Mouse (Mus musculus): ENCODE measurements around the gene Tspan9. TPM values are rescaled to one million over a fixed set of nuclear protein-coding genes. Genes with fewer than 3 reads are reported as not detected.

The Tspan9 gene
- polyA plus RNA-seq, 2 experiments: 12.1 to 15.5 TPM

DNA sequence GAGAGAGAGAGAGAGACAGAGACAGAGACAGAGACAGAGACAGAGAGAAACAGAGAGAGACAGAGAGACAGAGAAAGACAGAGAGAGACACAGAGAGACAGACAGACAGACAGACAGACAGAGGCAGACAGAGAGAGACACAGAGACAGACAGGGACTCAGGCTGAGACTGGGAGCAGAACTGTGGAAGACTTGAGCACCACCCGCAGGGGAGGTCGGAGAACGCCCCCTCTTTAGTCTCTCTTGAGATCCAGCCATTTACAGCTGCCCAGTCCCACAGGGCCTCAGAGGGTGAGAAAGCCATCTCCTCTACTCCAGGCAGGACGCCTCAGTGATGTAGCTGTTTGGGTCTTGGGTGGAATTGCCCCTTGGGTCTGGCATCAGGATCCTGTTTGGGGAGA lies 225.7 kb downstream of the Tspan9 start:
- TF ChIP-seq EP300 (IDR thresholded peaks at IDR 0.05; ENCODE audit: low read depth): no peak
- TF ChIP-seq CTCF (IDR thresholded peaks at IDR 0.05; ENCODE audit: low read depth): 0 out of 2 replicates have a peak, but pooled peaks have one; percentile 4
- Histone ChIP-seq H3K4me1 (replicated peaks; ENCODE audit: control insufficient read depth in 2 of 2, insufficient read depth in 2 of 2, low read length in 1 of 2) (no peaks in the 10 kb centered on the region), H3K27ac (no peak overlapping the region), H3K9ac (replicated peaks) (no peak overlapping the region), H3K4me2 (ENCODE audit: low read depth) (no peak overlapping the region), H3K4me3 (ENCODE audit: insufficient read depth in 1 of 2, low read depth in 2 of 2, low read length in 2 of 2) (no peak overlapping the region), H3K27me3 (ENCODE audit: control insufficient read depth, insufficient read depth, low read length) (no peaks in the 10 kb centered on the region), H3K9me3 (ENCODE audit: control insufficient read depth, low read length) (no peaks in the 10 kb centered on the region), H3K36me3 (replicated peaks; ENCODE audit: control insufficient read depth, insufficient read depth, low read depth) (no peaks in the 10 kb centered on the region)
- ATAC-seq (ENCODE audit: insufficient read depth) (no peak), DNase-seq (ENCODE audit: low read depth in 3 of 3, low spot score in 3 of 3) (no peak)
- WGBS (ENCODE audit: insufficient replicate concordance): 58% methylated on average over 4 of the region's 4 CpGs

DNA sequence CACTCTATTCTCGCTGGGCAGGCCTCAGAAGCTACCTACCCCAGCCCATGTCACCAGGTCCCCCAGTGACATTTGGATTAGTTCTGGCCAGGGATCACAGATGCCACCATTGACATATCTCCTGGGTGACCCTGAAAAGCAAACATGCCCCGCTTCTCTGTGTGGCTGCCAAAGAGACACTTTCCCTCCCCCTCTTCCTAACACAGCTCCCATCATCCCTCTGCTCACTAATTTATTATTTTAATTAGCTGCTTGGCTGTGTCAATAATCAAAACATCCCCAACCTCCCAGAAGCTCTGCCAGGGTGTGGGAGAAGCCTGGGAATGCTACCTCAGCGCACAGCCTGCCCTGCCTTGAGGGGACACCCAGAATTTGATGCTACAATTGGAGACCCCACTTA lies 226.4 kb downstream of the Tspan9 start:
- no peak for TF ChIP-seq CTCF (IDR thresholded peaks at IDR 0.05; ENCODE audit: low read depth)
- Histone ChIP-seq H3K4me1 (replicated peaks; ENCODE audit: control insufficient read depth in 2 of 2, insufficient read depth in 2 of 2, low read length in 1 of 2) (peaks cover 0 to 4% of the 10 kb centered on the region in 2 experiments; a peak in 1 of 4 replicates), H3K9ac (replicated peaks) (no peak overlapping the region), H3K9me3 (ENCODE audit: control insufficient read depth, low read length) (no peaks in the 10 kb centered on the region), H3K4me3 (ENCODE audit: insufficient read depth in 1 of 2, low read depth in 2 of 2, low read length in 2 of 2) (no peak overlapping the region), H3K36me3 (replicated peaks; ENCODE audit: control insufficient read depth, insufficient read depth, low read depth) (no peaks in the 10 kb centered on the region), H3K27me3 (ENCODE audit: control insufficient read depth, insufficient read depth, low read length) (no peaks in the 10 kb centered on the region), H3K27ac (no peak overlapping the region), H3K4me2 (ENCODE audit: low read depth) (no peak overlapping the region)
- 53% methylated on average over 3 of the region's 3 CpGs for WGBS (ENCODE audit: insufficient replicate concordance)
- no peak for DNase-seq (ENCODE audit: low read depth in 3 of 3, low spot score in 3 of 3)
- no peak for ATAC-seq (ENCODE audit: insufficient read depth)

DNA sequence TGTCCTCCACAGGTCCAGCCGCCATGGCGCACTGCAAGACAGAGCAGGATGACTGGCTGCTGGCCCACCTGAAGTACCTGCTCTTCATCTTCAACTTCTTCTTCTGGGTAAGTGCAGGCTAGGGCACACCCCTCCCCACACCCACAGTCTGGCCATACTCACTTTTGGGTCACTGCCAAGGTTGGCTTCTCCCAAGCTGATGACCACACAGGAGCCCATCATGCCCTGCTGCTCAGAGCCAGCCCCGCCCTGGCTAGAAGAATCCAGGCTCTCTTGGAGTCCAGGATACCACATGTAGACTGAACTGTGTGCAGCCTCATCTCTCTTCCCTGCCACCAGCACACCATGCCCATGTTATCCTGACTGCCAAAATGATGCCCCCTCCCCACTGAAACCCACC lies 230.5 kb downstream of the Tspan9 start:
- Histone ChIP-seq H3K4me1 (replicated peaks; ENCODE audit: control insufficient read depth in 2 of 2, insufficient read depth in 2 of 2, low read length in 1 of 2) (peaks cover 0 to 8% of the 10 kb centered on the region in 2 experiments; a peak in 1 of 4 replicates), H3K27ac (no peak overlapping the region), H3K36me3 (replicated peaks; ENCODE audit: control insufficient read depth, insufficient read depth, low read depth) (no peaks in the 10 kb centered on the region), H3K4me3 (ENCODE audit: insufficient read depth in 1 of 2, low read depth in 2 of 2, low read length in 2 of 2) (no peak overlapping the region), H3K9ac (replicated peaks) (no peak overlapping the region), H3K4me2 (ENCODE audit: low read depth) (no peak overlapping the region), H3K9me3 (ENCODE audit: control insufficient read depth, low read length) (no peaks in the 10 kb centered on the region), H3K27me3 (ENCODE audit: control insufficient read depth, insufficient read depth, low read length) (no peaks in the 10 kb centered on the region)
- no peak for TF ChIP-seq CTCF (IDR thresholded peaks at IDR 0.05; ENCODE audit: low read depth)
- no peak for TF ChIP-seq EP300 (IDR thresholded peaks at IDR 0.05; ENCODE audit: low read depth)
- DNase-seq (ENCODE audit: low read depth in 3 of 3, low spot score in 3 of 3): no peak
- ATAC-seq (ENCODE audit: insufficient read depth): no peak
- WGBS (ENCODE audit: insufficient replicate concordance): 64% methylated on average over 3 of the region's 3 CpGs

DNA sequence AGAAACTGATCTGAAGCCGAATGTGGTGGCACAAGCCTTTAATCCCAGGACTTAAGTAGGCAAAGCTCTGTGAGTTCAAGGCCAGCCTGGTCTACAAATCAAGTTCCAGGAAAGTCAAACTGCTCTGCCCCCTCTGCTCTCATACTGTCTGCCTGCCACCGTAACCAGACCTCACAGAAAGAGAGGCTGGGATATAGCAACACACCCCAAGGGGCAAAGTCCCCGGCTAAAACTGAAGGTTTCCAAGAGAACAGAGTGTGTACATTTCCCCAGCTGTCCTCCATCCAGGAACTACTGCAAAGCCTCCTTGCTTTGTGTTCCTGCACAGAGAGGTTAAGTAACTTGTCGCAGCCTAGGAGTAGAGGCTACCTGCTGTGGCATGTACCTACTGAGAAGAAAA lies 231.7 kb downstream of the Tspan9 start:
- no peak for TF ChIP-seq CTCF (IDR thresholded peaks at IDR 0.05; ENCODE audit: low read depth)
- no peak for TF ChIP-seq EP300 (IDR thresholded peaks at IDR 0.05; ENCODE audit: low read depth)
- ATAC-seq (ENCODE audit: insufficient read depth): 0 out of 2 replicates have a peak, but pooled peaks have one; percentile 41
- no peaks in the 10 kb centered on the region for H3K27me3 ChIP-seq (ENCODE audit: control insufficient read depth, insufficient read depth, low read length)
- H3K4me3 ChIP-seq (ENCODE audit: insufficient read depth in 1 of 2, low read depth in 2 of 2, low read length in 2 of 2): no peak overlapping the region
- peaks cover 0 to 8% of the 10 kb centered on the region in 2 experiments; a peak in 1 of 4 replicates for H3K4me1 ChIP-seq (replicated peaks; ENCODE audit: control insufficient read depth in 2 of 2, insufficient read depth in 2 of 2, low read length in 1 of 2)
- DNase-seq (ENCODE audit: low read depth in 3 of 3, low spot score in 3 of 3): peak in 1 of 3 experiments; percentile 3
- H3K9ac ChIP-seq (replicated peaks): no peak overlapping the region
- H3K27ac ChIP-seq: no peak overlapping the region
- H3K4me2 ChIP-seq (ENCODE audit: low read depth): no peak overlapping the region
- no peaks in the 10 kb centered on the region for H3K36me3 ChIP-seq (replicated peaks; ENCODE audit: control insufficient read depth, insufficient read depth, low read depth)
- H3K9me3 ChIP-seq (ENCODE audit: control insufficient read depth, low read length): no peaks in the 10 kb centered on the region
- WGBS (ENCODE audit: insufficient replicate concordance): 53% methylated on average over 4 of the region's 4 CpGs

Small RNA genes lying within 50 kb of the gene (microRNA-seq; reads per million reads assigned to microRNA genes)
- not detected for gene Gm26338

Other genes with a start within 250 kb of the Tspan9 start
- gene Tead4, start 157.2 kb upstream of the Tspan9 start, polyA plus RNA-seq (2012; rRNA removed): 0.21 and 0.30 TPM in 2 replicates
- gene Tead4, start 157.2 kb upstream of the Tspan9 start, polyA plus RNA-seq (2014; fragmentation: Nextera tagmentation; extraction: Ambion mirVana): 0.18 and 0.34 TPM in 2 replicates
- 2.2 and 2.9 TPM in 2 replicates for gene Tulp3, start 212.3 kb upstream of the Tspan9 start, polyA plus RNA-seq (2012; rRNA removed)
- gene Tulp3, start 212.3 kb upstream of the Tspan9 start, polyA plus RNA-seq (2014; fragmentation: Nextera tagmentation; extraction: Ambion mirVana): 1.8 TPM in 2 replicates
- gene Rhno1, start 219.3 kb upstream of the Tspan9 start, polyA plus RNA-seq (2012; rRNA removed): 15.3 and 19.0 TPM in 2 replicates
- 45.1 and 51.4 TPM in 2 replicates for gene Rhno1, start 219.3 kb upstream of the Tspan9 start, polyA plus RNA-seq (2014; fragmentation: Nextera tagmentation; extraction: Ambion mirVana)
- 25.2 and 25.5 TPM in 2 replicates for gene Foxm1, start 219.4 kb upstream of the Tspan9 start, polyA plus RNA-seq (2012; rRNA removed)
- 12.0 and 12.2 TPM in 2 replicates for gene Foxm1, start 219.4 kb upstream of the Tspan9 start, polyA plus RNA-seq (2014; fragmentation: Nextera tagmentation; extraction: Ambion mirVana)
- 0.07 and 0.08 TPM in 2 replicates for gene Tex52, start 231.9 kb upstream of the Tspan9 start, polyA plus RNA-seq (2012; rRNA removed)
- not detected in 2 replicates for gene Tex52, start 231.9 kb upstream of the Tspan9 start, polyA plus RNA-seq (2014; fragmentation: Nextera tagmentation; extraction: Ambion mirVana)
- not detected in 2 replicates for gene Gm44596, start 231.9 kb upstream of the Tspan9 start, polyA plus RNA-seq (2012; rRNA removed)
- gene Gm44596, start 231.9 kb upstream of the Tspan9 start, polyA plus RNA-seq (2014; fragmentation: Nextera tagmentation; extraction: Ambion mirVana): not detected in 2 replicates